Mouse (Mus musculus): ENCODE measurements at regions not wholly inside any gene's neighbourhood (a gene's known extent, or its start where the extent isn't known, plus 50 kb on each side); places are given as distances from the start of the nearest gene placed in this dataset.
"Not testable (repeated sequence)": the region's sequence is repeated elsewhere in the genome, so short reads cannot be mapped to it uniquely, and the experiment has no call there.

GRCm38 (mm10) chr16:80893761-80894160 lies 306.7 kb upstream of the Ncam2 start:
- DNase-seq (ENCODE audit: low spot score), result no peak

- no peak for DNase-seq (ENCODE audit: low spot score)
These were observed 279.7 kb upstream of the Ncam2 start for GRCm38 (mm10) chr16:80920711-80921279.

GRCm38 (mm10) chr16:80931017-80931416 lies 269.5 kb upstream of the Ncam2 start:
- DNase-seq (ENCODE audit: low spot score), result no peak

- no peak for DNase-seq (ENCODE audit: low spot score)
These were observed 269.0 kb upstream of the Ncam2 start for GRCm38 (mm10) chr16:80931477-80931876.

- no peak for DNase-seq (ENCODE audit: low spot score)
These were observed 264.8 kb upstream of the Ncam2 start for GRCm38 (mm10) chr16:80935741-80936140.

GRCm38 (mm10) chr16:80962141-80962540 lies 238.4 kb upstream of the Ncam2 start:
- DNase-seq (ENCODE audit: low spot score), result no peak

- DNase-seq (ENCODE audit: low spot score), result no peak
These were observed 218.9 kb upstream of the Ncam2 start for GRCm38 (mm10) chr16:80981573-80982105.

GRCm38 (mm10) chr16:80987816-80988215 lies 212.7 kb upstream of the Ncam2 start:
- no peak for DNase-seq (ENCODE audit: low spot score)

- DNase-seq (ENCODE audit: low spot score), result not testable (repeated sequence)
These were observed 163.7 kb upstream of the Ncam2 start for GRCm38 (mm10) chr16:81036831-81037230.

- DNase-seq (ENCODE audit: low spot score), result no peak
These were observed 159.2 kb upstream of the Ncam2 start for GRCm38 (mm10) chr16:81041262-81041661.

- DNase-seq (ENCODE audit: low spot score), result no peak
These were observed 154.8 kb upstream of the Ncam2 start for GRCm38 (mm10) chr16:81045686-81046085.

GRCm38 (mm10) chr16:81068330-81068729 lies 132.2 kb upstream of the Ncam2 start:
- peak; percentile 25 for DNase-seq (ENCODE audit: low spot score)

Measured in adipocyte (in vitro differentiated cells).